37 mouse cellular contexts compared by ENCODE assay signal in the genomic region with DNA sequence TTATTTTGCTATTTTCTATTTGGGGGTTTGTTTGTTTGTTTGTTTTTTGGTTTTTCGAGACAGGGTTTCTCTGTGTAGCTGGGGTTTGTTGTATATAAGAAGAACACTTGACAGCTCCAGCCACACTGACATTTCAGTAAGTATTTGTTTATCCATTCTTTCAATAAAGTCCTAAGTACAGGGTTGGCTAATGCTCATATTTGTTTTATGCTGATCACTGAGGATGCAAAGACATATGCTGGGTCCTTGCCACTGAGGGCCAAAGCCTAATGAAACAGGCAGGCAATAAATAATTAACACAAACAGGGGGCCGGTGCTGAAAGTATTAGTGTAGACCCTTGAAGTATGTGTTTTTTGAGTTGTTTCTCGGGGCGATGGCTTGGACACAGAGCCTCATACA. TPM values are rescaled to one million over a fixed set of nuclear protein-coding genes. Genes with fewer than 3 reads are reported as not detected.
"Had no signal": no experiment of that assay in that cellular context is flagged by ENCODE, and none has a peak within 500 bp of the region (broad histone marks: within the 10 kb centered on the region; RNA-seq: fewer than 3 reads in every experiment).

No protein-coding gene starts in this region.

- H3K36me3 ChIP-seq: heart, embryonic 10.5 days; heart, embryonic 12.5 days; heart, embryonic 13.5 days; heart, embryonic 15.5 days; hindbrain, embryonic 10.5 days; hindbrain, embryonic 12.5 days; hindbrain, embryonic 13.5 days; hindbrain, embryonic 15.5 days; intestine, embryonic 15.5 days; kidney, embryonic 15.5 days had no signal

- H3K4me3 ChIP-seq: heart, adult 2 months; heart, embryonic 10.5 days; heart, embryonic 12.5 days; heart, embryonic 13.5 days; heart, embryonic 15.5 days; hindbrain, embryonic 10.5 days; hindbrain, embryonic 12.5 days; hindbrain, embryonic 13.5 days; hindbrain, embryonic 15.5 days; intestine, embryonic 15.5 days; kidney, embryonic 15.5 days; layer of hippocampus, adult 2 months had no signal

- DNase-seq: heart, adult 2 months; heart, postnatal 10 days; heart, postnatal 14 days; heart, postnatal 36 days; heart, postnatal 4 days; kidney, adult 11 months; kidney, adult 18-20 months; kidney, adult 2 months; kidney, adult 8-10 months; kidney, adult 9 months; kidney, postnatal 10 days; kidney, postnatal 14 days; kidney, postnatal 25 days; kidney, postnatal 36 days; kidney, postnatal 4 days; layer of hippocampus, adult 9-11 months had no signal

- H3K9ac ChIP-seq: heart, embryonic 12.5 days; heart, embryonic 13.5 days; heart, embryonic 15.5 days; hindbrain, embryonic 12.5 days; hindbrain, embryonic 13.5 days; hindbrain, embryonic 14.5 days; hindbrain, embryonic 15.5 days; intestine, embryonic 15.5 days; kidney, embryonic 15.5 days had no signal

- ATAC-seq: hindbrain, embryonic 16.5 days; hindbrain, postnatal 0 days; inflammation-experienced regulatory T-cells, adult 6 months; intestine, embryonic 15.5 days; intestine, embryonic 16.5 days; intestine, postnatal 0 days had no signal

- H3K9me3 ChIP-seq: heart, embryonic 10.5 days; heart, embryonic 12.5 days; heart, embryonic 13.5 days; heart, embryonic 15.5 days; hindbrain, embryonic 10.5 days; hindbrain, embryonic 12.5 days; hindbrain, embryonic 13.5 days; hindbrain, embryonic 15.5 days; intestine, embryonic 15.5 days; kidney, embryonic 15.5 days had no signal

- H3K27me3 ChIP-seq: heart, embryonic 12.5 days; heart, embryonic 13.5 days; heart, embryonic 15.5 days; hindbrain, embryonic 12.5 days; hindbrain, embryonic 13.5 days; hindbrain, embryonic 15.5 days; intestine, embryonic 15.5 days; kidney, embryonic 15.5 days had no signal

- H3K4me2 ChIP-seq: heart, embryonic 11.5 days; heart, embryonic 12.5 days; heart, embryonic 13.5 days; heart, embryonic 15.5 days; hindbrain, embryonic 12.5 days; hindbrain, embryonic 13.5 days; hindbrain, embryonic 14.5 days; hindbrain, embryonic 15.5 days; intestine, embryonic 15.5 days; kidney, embryonic 15.5 days had no signal

- H3K4me1 ChIP-seq: heart, embryonic 10.5 days; heart, embryonic 15.5 days; hindbrain, embryonic 15.5 days; kidney, embryonic 15.5 days had no signal

- H3K27ac ChIP-seq: heart, adult 2 months; heart, embryonic 10.5 days; heart, embryonic 13.5 days; heart, embryonic 15.5 days; hindbrain, embryonic 10.5 days; hindbrain, embryonic 12.5 days; hindbrain, embryonic 13.5 days; hindbrain, embryonic 14.5 days; hindbrain, embryonic 15.5 days; hindbrain, postnatal 0 days; intestine, embryonic 15.5 days; kidney, embryonic 15.5 days; kidney, postnatal 0 days; layer of hippocampus, adult 2 months had no signal

RNA-seq across cellular contexts. Expression of a gene that starts 54.7 kb away (rescaled TPM):
- total RNA-seq: heart, adult 2 months; heart, postnatal 25 days had no signal
- polyA plus RNA-seq: large intestine, adult 2 months had no signal
